Mouse (Mus musculus) ovary, postnatal 36 days (tissue): ENCODE measurements around the gene Sgcb.
"Not testable (repeated sequence)": the region's sequence is repeated elsewhere in the genome, so short reads cannot be mapped to it uniquely, and the experiment has no call there.

Experiments used
- DNase-seq: peaks from one replicate; pipeline ENCODE4 v3.0.0; 2022; ENCODE audit warnings: low spot score, mixed read lengths

Gene Sgcb

GRCm38 (mm10) chr5:73633141-73633540 lies 14.4 kb downstream of the Sgcb start:
- peak; percentile 61 for DNase-seq

- DNase-seq: no peak
These were observed 15.3 kb downstream of the Sgcb start, which contains the start of gene Lrrc66 for GRCm38 (mm10) chr5:73632291-73632690. Lrrc66 (minus strand) TSS chr5:73632526.

GRCm38 (mm10) chr5:73631001-73631558 lies 16.5 kb downstream of the Sgcb start:
- no peak for DNase-seq

GRCm38 (mm10) chr5:73630141-73630540 lies 17.4 kb downstream of the Sgcb start:
- no peak for DNase-seq

GRCm38 (mm10) chr5:73627991-73628390 lies 19.6 kb downstream of the Sgcb start:
- DNase-seq: no peak

GRCm38 (mm10) chr5:73627559-73627958 lies 20.0 kb downstream of the Sgcb start:
- DNase-seq: no peak

- DNase-seq: no peak
These were observed 20.7 kb downstream of the Sgcb start for GRCm38 (mm10) chr5:73626842-73627241.

- DNase-seq: no peak
These were observed 22.1 kb downstream of the Sgcb start for GRCm38 (mm10) chr5:73625505-73625904.

- no peak for DNase-seq
These were observed 28.6 kb downstream of the Sgcb start for GRCm38 (mm10) chr5:73618969-73619368.

- DNase-seq: no peak
These were observed 32.4 kb downstream of the Sgcb start for GRCm38 (mm10) chr5:73615211-73615610.

- DNase-seq: no peak
These were observed 34.3 kb downstream of the Sgcb start for GRCm38 (mm10) chr5:73613296-73613695.

- no peak for DNase-seq
These were observed 36.5 kb downstream of the Sgcb start for GRCm38 (mm10) chr5:73611071-73611470.

- DNase-seq: no peak
These were observed 42.6 kb downstream of the Sgcb start for GRCm38 (mm10) chr5:73604964-73605363.

- DNase-seq: no peak
These were observed 43.0 kb downstream of the Sgcb start for GRCm38 (mm10) chr5:73604542-73604941.

GRCm38 (mm10) chr5:73602865-73603264 lies 44.7 kb downstream of the Sgcb start:
- no peak for DNase-seq

- DNase-seq: no peak
These were observed 46.2 kb downstream of the Sgcb start for GRCm38 (mm10) chr5:73601361-73601763.

- DNase-seq: no peak
These were observed 47.6 kb downstream of the Sgcb start for GRCm38 (mm10) chr5:73599991-73600390.

GRCm38 (mm10) chr5:73598943-73599695 lies 48.5 kb downstream of the Sgcb start:
- no peak for DNase-seq

GRCm38 (mm10) chr5:73587119-73587518 lies 60.5 kb downstream of the Sgcb start:
- DNase-seq: no peak

GRCm38 (mm10) chr5:73586597-73586996 lies 61.0 kb downstream of the Sgcb start:
- DNase-seq: no peak

GRCm38 (mm10) chr5:73585212-73586115 lies 62.1 kb downstream of the Sgcb start:
- peak; percentile 13 for DNase-seq

GRCm38 (mm10) chr5:73584011-73584410 lies 63.6 kb downstream of the Sgcb start:
- DNase-seq: not testable (repeated sequence)
